Mouse (Mus musculus): ENCODE measurements around the gene Nfyc.

DNA sequence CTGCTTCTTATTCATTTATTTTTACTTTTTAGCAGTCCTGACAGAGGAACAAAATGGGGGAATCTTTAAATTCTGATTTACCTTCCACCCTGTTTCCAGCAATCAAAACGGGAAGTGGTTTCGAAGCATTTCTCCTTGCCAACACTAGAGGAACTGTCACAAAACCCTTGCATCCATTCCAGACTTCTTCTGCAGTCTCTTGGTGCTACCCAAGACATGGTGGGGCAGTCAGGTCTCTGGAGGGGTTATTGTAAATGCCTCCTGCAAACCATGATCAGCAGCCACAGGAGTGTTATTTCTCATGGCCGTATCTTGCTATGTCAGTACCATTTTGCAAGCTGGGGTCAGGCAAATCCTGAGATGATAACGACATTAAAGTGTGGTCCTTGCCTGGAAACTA lies 13.7 kb upstream of the Nfyc start:
- TF ChIP-seq MAZ (IDR thresholded peaks at IDR 0.05; ENCODE audit: low read depth, low read length) (no peak), UBTF (IDR thresholded peaks at IDR 0.05; ENCODE audit: low read depth, low read length) (no peak), EP300 (IDR thresholded peaks at IDR 0.05; ENCODE audit: low read length) (no peak), CTCF (conservative IDR thresholded peaks at IDR 0.05 in 1 of 2, IDR thresholded peaks at IDR 0.05 in 1 of 2; ENCODE audit: low read depth in 2 of 2, low read length in 2 of 2) (no peak), POLR2A (IDR thresholded peaks at IDR 0.05; ENCODE audit: low read depth, low read length) (no peak), RCOR1 (conservative IDR thresholded peaks at IDR 0.05; ENCODE audit: low read depth, low read length) (no peak), USF1 (IDR thresholded peaks at IDR 0.05; ENCODE audit: low read depth, low read length) (no peak), KAT2A (IDR thresholded peaks at IDR 0.05; ENCODE audit: insufficient replicate concordance, low read length) (no peak), USF2 (conservative IDR thresholded peaks at IDR 0.05; ENCODE audit: low read depth, low read length) (no peak), HCFC1 (IDR thresholded peaks at IDR 0.05; ENCODE audit: low read depth, low read length) (no peak)

Data from CH12.LX (cell line).